Mouse (Mus musculus) myocyte (in vitro differentiated cells): ENCODE measurements around the gene Irf8.

ENCODE experiments used
- CEBPB ChIP-seq: IDR thresholded peaks from 2 replicates; pipeline ENCODE4 v1.6.1; 2011; ENCODE audit warnings: mild to moderate bottlenecking, moderate library complexity; ENCODE audit not compliant: poor library complexity, insufficient read depth, severe bottlenecking
- POLR2A ChIP-seq: IDR thresholded peaks from one replicate; pipeline ENCODE4 v1.6.1; 2011; ENCODE audit warnings: low read depth, mild to moderate bottlenecking, control low read depth, moderate library complexity; ENCODE audit not compliant: insufficient read length
- USF1 ChIP-seq: IDR thresholded peaks from one replicate; pipeline ENCODE4 v1.6.1; 2011; ENCODE audit warnings: low read depth, mild to moderate bottlenecking, control low read depth, moderate library complexity

- TF ChIP-seq USF1 (no peak), POLR2A (no peak), CEBPB (no peak)
Observed at GRCm38 (mm10) chr8:120741815-120742530, 5.8 kb downstream of the Irf8 start.
